Mouse (Mus musculus): ENCODE results near the gene Dhx34. TPM values are rescaled to one million over a fixed set of nuclear protein-coding genes. Genes with fewer than 3 reads are reported as not detected.
"Not testable (repeated sequence)": the region's sequence is repeated elsewhere in the genome, so short reads cannot be mapped to it uniquely, and the experiment has no call there.

Gene Dhx34
- 26.2 and 27.1 TPM in 2 replicates for polyA plus RNA-seq (2012; rRNA removed)

GRCm38 (mm10) chr7:16221582-16222272, at the start of gene Dhx34:
Dhx34 (minus strand) TSS chr7:16222037.
- Histone ChIP-seq H3K36me3 (ENCODE audit: control insufficient read depth, insufficient read depth, low read length) (no peaks in the 10 kb centered on the region; the same call in 1 of the 2 replicates), H3K4me1 (ENCODE audit: control insufficient read depth, insufficient read depth, low read length) (peaks cover 10% of the 10 kb centered on the region), H3K4me3 (ENCODE audit: control insufficient read depth, low read depth, low read length) (peak within 1 kb of the TSS; percentile 98), H3K27me3 (ENCODE audit: control insufficient read depth, insufficient read depth, low read length) (no peaks in the 10 kb centered on the region), H3K27ac (ENCODE audit: control insufficient read depth, insufficient read depth, low read depth, low read length) (peak within 1 kb of the TSS; percentile 72)
- TF ChIP-seq POLR2A (IDR thresholded peaks at IDR 0.05; ENCODE audit: control insufficient read depth, low read depth, low read length), result peak; percentile 87
- TF ChIP-seq CTCF (IDR thresholded peaks at IDR 0.05; ENCODE audit: control insufficient read depth, insufficient read depth, insufficient replicate concordance, low read depth, low read length), result peak; percentile 32; the same call in 1 of the 2 replicates

GRCm38 (mm10) chr7:16271139-16271538, 49.3 kb upstream of the Dhx34 start:
- Histone ChIP-seq H3K27me3 (ENCODE audit: control insufficient read depth, insufficient read depth, low read length) (no peaks in the 10 kb centered on the region), H3K4me3 (ENCODE audit: control insufficient read depth, low read depth, low read length) (no peak overlapping the region), H3K4me1 (ENCODE audit: control insufficient read depth, insufficient read depth, low read length) (peaks cover 19% of the 10 kb centered on the region), H3K27ac (ENCODE audit: control insufficient read depth, insufficient read depth, low read depth, low read length) (no peak overlapping the region), H3K36me3 (ENCODE audit: control insufficient read depth, insufficient read depth, low read length) (no peaks in the 10 kb centered on the region)
- no peak for TF ChIP-seq CTCF (IDR thresholded peaks at IDR 0.05; ENCODE audit: control insufficient read depth, insufficient read depth, insufficient replicate concordance, low read depth, low read length)
- TF ChIP-seq POLR2A (IDR thresholded peaks at IDR 0.05; ENCODE audit: control insufficient read depth, low read depth, low read length), result no peak

DNA sequence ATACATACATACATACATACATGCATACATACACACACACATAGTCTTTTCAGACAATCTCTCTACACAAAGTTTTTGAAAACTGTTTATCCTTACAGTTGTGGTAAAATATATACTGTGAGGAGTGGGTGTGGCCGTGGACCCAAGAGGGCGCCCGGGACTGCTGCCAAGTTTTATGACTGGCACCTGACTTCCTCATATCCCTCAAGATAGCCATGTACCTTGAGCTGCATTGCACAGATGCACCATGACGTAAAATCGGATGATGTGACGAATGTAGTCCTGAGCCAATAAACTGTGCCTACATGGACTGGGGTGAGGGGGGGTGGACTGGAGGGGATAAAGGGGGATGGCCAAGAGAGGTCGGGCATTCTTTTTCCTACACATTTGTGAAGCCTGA, 44.8 kb upstream of the Dhx34 start:
- H3K27ac ChIP-seq (ENCODE audit: control insufficient read depth, insufficient read depth, low read depth, low read length); H3K36me3 ChIP-seq (ENCODE audit: control insufficient read depth, insufficient read depth, low read length); H3K4me1 ChIP-seq (ENCODE audit: control insufficient read depth, insufficient read depth, low read length); H3K4me3 ChIP-seq (ENCODE audit: control insufficient read depth, low read depth, low read length); H3K27me3 ChIP-seq (ENCODE audit: control insufficient read depth, insufficient read depth, low read length): not testable (repeated sequence)

DNA sequence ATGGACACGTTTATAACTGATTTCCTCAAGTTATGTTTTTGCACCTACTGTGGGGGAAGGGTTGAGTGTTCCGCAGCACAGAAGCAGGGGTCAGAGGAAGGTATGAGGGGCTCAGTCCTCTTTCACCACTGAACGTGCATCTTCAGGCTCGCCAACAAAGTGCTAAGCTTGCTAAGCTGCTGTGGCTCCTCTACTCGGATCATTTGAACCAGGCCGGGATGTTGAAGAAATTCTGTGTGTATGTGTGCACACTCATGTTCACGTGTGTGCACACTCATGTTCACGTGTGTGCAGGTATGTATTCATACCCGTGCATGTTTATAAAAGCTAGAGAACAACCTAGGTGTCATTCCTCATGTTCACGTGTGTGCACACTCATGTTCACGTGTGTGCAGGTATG, 44.0 kb upstream of the Dhx34 start:
- no peaks in the 10 kb centered on the region for H3K27me3 ChIP-seq (ENCODE audit: control insufficient read depth, insufficient read depth, low read length)

GRCm38 (mm10) chr7:16263843-16264242, 42.0 kb upstream of the Dhx34 start:
- Histone ChIP-seq H3K27ac (ENCODE audit: control insufficient read depth, insufficient read depth, low read depth, low read length) (no peak overlapping the region), H3K4me3 (ENCODE audit: control insufficient read depth, low read depth, low read length) (no peak overlapping the region), H3K36me3 (ENCODE audit: control insufficient read depth, insufficient read depth, low read length) (no peaks in the 10 kb centered on the region), H3K27me3 (ENCODE audit: control insufficient read depth, insufficient read depth, low read length) (no peaks in the 10 kb centered on the region), H3K4me1 (ENCODE audit: control insufficient read depth, insufficient read depth, low read length) (0 out of 2 replicates have a peak, but pooled peaks cover 2% of the 10 kb centered on the region)
- TF ChIP-seq CTCF (IDR thresholded peaks at IDR 0.05; ENCODE audit: control insufficient read depth, insufficient read depth, insufficient replicate concordance, low read depth, low read length), result no peak
- no peak for TF ChIP-seq POLR2A (IDR thresholded peaks at IDR 0.05; ENCODE audit: control insufficient read depth, low read depth, low read length)

More for the DNA sequence above, 44.0 kb upstream of the Dhx34 start:
- Histone ChIP-seq H3K36me3 (ENCODE audit: control insufficient read depth, insufficient read depth, low read length) (no peaks in the 10 kb centered on the region), H3K4me1 (ENCODE audit: control insufficient read depth, insufficient read depth, low read length) (0 out of 2 replicates have a peak, but pooled peaks cover 2% of the 10 kb centered on the region), H3K4me3 (ENCODE audit: control insufficient read depth, low read depth, low read length) (no peak overlapping the region), H3K27ac (ENCODE audit: control insufficient read depth, insufficient read depth, low read depth, low read length) (no peak overlapping the region)
- TF ChIP-seq POLR2A (IDR thresholded peaks at IDR 0.05; ENCODE audit: control insufficient read depth, low read depth, low read length) (no peak), CTCF (IDR thresholded peaks at IDR 0.05; ENCODE audit: control insufficient read depth, insufficient read depth, insufficient replicate concordance, low read depth, low read length) (no peak)

- Histone ChIP-seq H3K4me1 (ENCODE audit: control insufficient read depth, insufficient read depth, low read length) (0 out of 2 replicates have a peak, but pooled peaks cover 2% of the 10 kb centered on the region), H3K27ac (ENCODE audit: control insufficient read depth, insufficient read depth, low read depth, low read length) (no peak overlapping the region)
These were observed 41.4 kb upstream of the Dhx34 start for GRCm38 (mm10) chr7:16263015-16263787.

GRCm38 (mm10) chr7:16261097-16261496, 39.3 kb upstream of the Dhx34 start:
- H3K4me3 ChIP-seq (ENCODE audit: control insufficient read depth, low read depth, low read length), result no peak overlapping the region
- no peaks in the 10 kb centered on the region for H3K36me3 ChIP-seq (ENCODE audit: control insufficient read depth, insufficient read depth, low read length)
- no peak overlapping the region for H3K27ac ChIP-seq (ENCODE audit: control insufficient read depth, insufficient read depth, low read depth, low read length)
- H3K27me3 ChIP-seq (ENCODE audit: control insufficient read depth, insufficient read depth, low read length), result no peaks in the 10 kb centered on the region
- H3K4me1 ChIP-seq (ENCODE audit: control insufficient read depth, insufficient read depth, low read length), result 0 out of 2 replicates have a peak, but pooled peaks cover 2% of the 10 kb centered on the region
- no peak for TF ChIP-seq CTCF (IDR thresholded peaks at IDR 0.05; ENCODE audit: control insufficient read depth, insufficient read depth, insufficient replicate concordance, low read depth, low read length)
- TF ChIP-seq POLR2A (IDR thresholded peaks at IDR 0.05; ENCODE audit: control insufficient read depth, low read depth, low read length), result no peak

More at GRCm38 (mm10) chr7:16263015-16263787, 41.4 kb upstream of the Dhx34 start:
- no peaks in the 10 kb centered on the region for H3K36me3 ChIP-seq (ENCODE audit: control insufficient read depth, insufficient read depth, low read length)
- H3K27me3 ChIP-seq (ENCODE audit: control insufficient read depth, insufficient read depth, low read length), result no peaks in the 10 kb centered on the region
- TF ChIP-seq CTCF (IDR thresholded peaks at IDR 0.05; ENCODE audit: control insufficient read depth, insufficient read depth, insufficient replicate concordance, low read depth, low read length), result peak; percentile 22; the same call in 1 of the 2 replicates
- TF ChIP-seq POLR2A (IDR thresholded peaks at IDR 0.05; ENCODE audit: control insufficient read depth, low read depth, low read length), result no peak
- no peak overlapping the region for H3K4me3 ChIP-seq (ENCODE audit: control insufficient read depth, low read depth, low read length)

All from testis, adult 2 months (tissue).